Mouse (Mus musculus) lung, postnatal 0 days (tissue): ENCODE measurements around the gene St7l.

Source experiments
- CTCF ChIP-seq: IDR thresholded peaks from 2 replicates; pipeline ENCODE4 v1.5.1; 2016; ENCODE audit warnings: antibody characterized with exemption, mild to moderate bottlenecking
- EP300 ChIP-seq: IDR thresholded peaks from 2 replicates; pipeline ENCODE4 v1.6.1; 2016; ENCODE audit warnings: antibody characterized with exemption, mild to moderate bottlenecking, control low read depth

DNA sequence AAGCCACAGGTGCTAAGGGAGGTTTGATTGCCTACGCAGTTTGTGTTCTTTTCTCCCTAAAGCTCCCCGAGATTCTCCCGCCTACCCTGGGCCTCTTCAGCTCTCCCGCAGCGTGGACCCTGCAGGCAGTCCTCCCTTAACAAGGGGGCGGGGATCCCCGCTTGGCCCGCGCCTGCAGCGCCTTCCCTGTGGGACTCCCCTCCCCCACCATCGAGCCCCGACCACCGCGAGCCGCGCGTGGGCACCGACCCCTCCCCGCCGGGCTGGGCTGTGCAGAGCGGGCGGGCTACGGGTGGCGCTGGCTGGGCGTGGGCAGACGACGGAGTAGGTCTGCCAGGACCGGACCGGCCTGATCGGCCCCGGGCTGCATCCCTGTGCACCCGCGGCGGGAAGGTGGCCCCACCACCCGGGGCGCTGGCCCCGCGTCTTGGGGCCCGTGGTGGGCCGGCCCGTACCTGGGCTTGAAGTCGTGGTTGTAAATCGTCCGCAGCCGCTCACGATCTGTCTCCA is 46.3 kb upstream of the St7l start:
- TF ChIP-seq CTCF (peak; percentile 21; the same call in 1 of the 2 replicates), EP300 (no peak)
